Mouse (Mus musculus): ENCODE results near the gene Nsmce1. TPM values are rescaled to one million over a fixed set of nuclear protein-coding genes. Genes with fewer than 3 reads are reported as not detected.

Gene Nsmce1
- polyA plus RNA-seq, 1 experiment: 39.8 TPM

GRCm38 (mm10) chr7:125427492-125428090, 63.8 kb downstream of the Nsmce1 start:
- Histone ChIP-seq H3K27me3 (ENCODE audit: control insufficient read depth, insufficient read depth, low read length, poor library complexity, severe bottlenecking) (no peaks in the 10 kb centered on the region), H3K9ac (ENCODE audit: low read depth, poor library complexity, severe bottlenecking) (no peak overlapping the region), H3K27ac (ENCODE audit: insufficient read depth, low read length) (no peak overlapping the region), H3K4me3 (ENCODE audit: low read depth, low read length) (no peak overlapping the region), H3K36me3 (ENCODE audit: control insufficient read depth, insufficient read depth, low read length, poor library complexity, severe bottlenecking) (no peaks in the 10 kb centered on the region), H3K9me3 (replicated peaks; ENCODE audit: control insufficient read depth, insufficient read depth, low read length, poor library complexity, severe bottlenecking) (0 out of 2 replicates have a peak, but pooled peaks cover 3% of the 10 kb centered on the region), H3K4me1 (ENCODE audit: control insufficient read depth, insufficient read depth, low read length) (no peaks in the 10 kb centered on the region)
- TF ChIP-seq CTCF (IDR thresholded peaks at IDR 0.05; ENCODE audit: low read depth, low read length): no peak
- TF ChIP-seq EP300 (IDR thresholded peaks at IDR 0.05; ENCODE audit: insufficient read depth, low read depth, low read length): no peak
- no peak for TF ChIP-seq POLR2A (IDR thresholded peaks at IDR 0.05; ENCODE audit: insufficient read depth, low read length)

- H3K4me1 ChIP-seq (ENCODE audit: control insufficient read depth, insufficient read depth, low read length): no peaks in the 10 kb centered on the region
- H3K36me3 ChIP-seq (ENCODE audit: control insufficient read depth, insufficient read depth, low read length, poor library complexity, severe bottlenecking): no peaks in the 10 kb centered on the region
- H3K9ac ChIP-seq (ENCODE audit: low read depth, poor library complexity, severe bottlenecking): no peak overlapping the region
- H3K4me3 ChIP-seq (ENCODE audit: low read depth, low read length): no peak overlapping the region
- TF ChIP-seq POLR2A (IDR thresholded peaks at IDR 0.05; ENCODE audit: insufficient read depth, low read length) (no peak), CTCF (IDR thresholded peaks at IDR 0.05; ENCODE audit: low read depth, low read length) (no peak), EP300 (IDR thresholded peaks at IDR 0.05; ENCODE audit: insufficient read depth, low read depth, low read length) (no peak)
- no peaks in the 10 kb centered on the region for H3K9me3 ChIP-seq (replicated peaks; ENCODE audit: control insufficient read depth, insufficient read depth, low read length, poor library complexity, severe bottlenecking)
- no peak overlapping the region for H3K27ac ChIP-seq (ENCODE audit: insufficient read depth, low read length)
- H3K27me3 ChIP-seq (ENCODE audit: control insufficient read depth, insufficient read depth, low read length, poor library complexity, severe bottlenecking): no peaks in the 10 kb centered on the region
Measured at GRCm38 (mm10) chr7:125423056-125423455, 68.3 kb downstream of the Nsmce1 start.

GRCm38 (mm10) chr7:125421911-125422310, 69.5 kb downstream of the Nsmce1 start:
- H3K27ac ChIP-seq (ENCODE audit: insufficient read depth, low read length): no peak overlapping the region
- H3K9me3 ChIP-seq (replicated peaks; ENCODE audit: control insufficient read depth, insufficient read depth, low read length, poor library complexity, severe bottlenecking): no peaks in the 10 kb centered on the region
- no peaks in the 10 kb centered on the region for H3K36me3 ChIP-seq (ENCODE audit: control insufficient read depth, insufficient read depth, low read length, poor library complexity, severe bottlenecking)
- no peaks in the 10 kb centered on the region for H3K27me3 ChIP-seq (ENCODE audit: control insufficient read depth, insufficient read depth, low read length, poor library complexity, severe bottlenecking)
- H3K4me1 ChIP-seq (ENCODE audit: control insufficient read depth, insufficient read depth, low read length): peaks cover 2% of the 10 kb centered on the region
- TF ChIP-seq POLR2A (IDR thresholded peaks at IDR 0.05; ENCODE audit: insufficient read depth, low read length) (no peak), CTCF (IDR thresholded peaks at IDR 0.05; ENCODE audit: low read depth, low read length) (no peak), EP300 (IDR thresholded peaks at IDR 0.05; ENCODE audit: insufficient read depth, low read depth, low read length) (no peak)
- no peak overlapping the region for H3K9ac ChIP-seq (ENCODE audit: low read depth, poor library complexity, severe bottlenecking)
- no peak overlapping the region for H3K4me3 ChIP-seq (ENCODE audit: low read depth, low read length)

GRCm38 (mm10) chr7:125420190-125420589, 71.2 kb downstream of the Nsmce1 start:
- Histone ChIP-seq H3K9ac (ENCODE audit: low read depth, poor library complexity, severe bottlenecking) (no peak overlapping the region), H3K4me1 (ENCODE audit: control insufficient read depth, insufficient read depth, low read length) (peaks cover 5% of the 10 kb centered on the region), H3K27me3 (ENCODE audit: control insufficient read depth, insufficient read depth, low read length, poor library complexity, severe bottlenecking) (no peaks in the 10 kb centered on the region), H3K27ac (ENCODE audit: insufficient read depth, low read length) (no peak overlapping the region), H3K36me3 (ENCODE audit: control insufficient read depth, insufficient read depth, low read length, poor library complexity, severe bottlenecking) (no peaks in the 10 kb centered on the region), H3K9me3 (replicated peaks; ENCODE audit: control insufficient read depth, insufficient read depth, low read length, poor library complexity, severe bottlenecking) (no peaks in the 10 kb centered on the region), H3K4me3 (ENCODE audit: low read depth, low read length) (no peak overlapping the region)
- TF ChIP-seq POLR2A (IDR thresholded peaks at IDR 0.05; ENCODE audit: insufficient read depth, low read length) (no peak), EP300 (IDR thresholded peaks at IDR 0.05; ENCODE audit: insufficient read depth, low read depth, low read length) (no peak), CTCF (IDR thresholded peaks at IDR 0.05; ENCODE audit: low read depth, low read length) (peak; percentile 72)

GRCm38 (mm10) chr7:125418413-125418812, 73.0 kb downstream of the Nsmce1 start:
- Histone ChIP-seq H3K9ac (ENCODE audit: low read depth, poor library complexity, severe bottlenecking) (no peak overlapping the region), H3K4me1 (ENCODE audit: control insufficient read depth, insufficient read depth, low read length) (peaks cover 5% of the 10 kb centered on the region), H3K4me3 (ENCODE audit: low read depth, low read length) (no peak overlapping the region), H3K27ac (ENCODE audit: insufficient read depth, low read length) (peak overlapping the region; percentile 17; the same call in 1 of the 2 replicates), H3K36me3 (ENCODE audit: control insufficient read depth, insufficient read depth, low read length, poor library complexity, severe bottlenecking) (no peaks in the 10 kb centered on the region), H3K9me3 (replicated peaks; ENCODE audit: control insufficient read depth, insufficient read depth, low read length, poor library complexity, severe bottlenecking) (no peaks in the 10 kb centered on the region; the same call in 1 of the 2 replicates), H3K27me3 (ENCODE audit: control insufficient read depth, insufficient read depth, low read length, poor library complexity, severe bottlenecking) (no peaks in the 10 kb centered on the region)
- TF ChIP-seq EP300 (IDR thresholded peaks at IDR 0.05; ENCODE audit: insufficient read depth, low read depth, low read length) (peak; percentile 82), CTCF (IDR thresholded peaks at IDR 0.05; ENCODE audit: low read depth, low read length) (no peak), POLR2A (IDR thresholded peaks at IDR 0.05; ENCODE audit: insufficient read depth, low read length) (peak; percentile 20)

Other genes starting within 250 kb of the Nsmce1 start
- gene Kdm8, start 46.9 kb downstream of the Nsmce1 start, polyA plus RNA-seq (2011; ENCODE audit: insufficient read depth, insufficient read length, low read depth, missing spikeins): 4.4 and 6.3 TPM in 2 replicates
- gene Il4ra, start 60.5 kb upstream of the Nsmce1 start, polyA plus RNA-seq (2011; ENCODE audit: insufficient read depth, insufficient read length, low read depth, missing spikeins): 1.4 and 1.7 TPM in 2 replicates
- gene Il21r, start 111.8 kb upstream of the Nsmce1 start, polyA plus RNA-seq (2011; ENCODE audit: insufficient read depth, insufficient read length, low read depth, missing spikeins): not detected in 2 replicates
- gene Gtf3c1, start 216.2 kb upstream of the Nsmce1 start, polyA plus RNA-seq (2011; ENCODE audit: insufficient read depth, insufficient read length, low read depth, missing spikeins): 92.7 and 105 TPM in 2 replicates
- gene D430042O09Rik, start 216.3 kb upstream of the Nsmce1 start, polyA plus RNA-seq (2011; ENCODE audit: insufficient read depth, insufficient read length, low read depth, missing spikeins): 17.6 and 21.8 TPM in 2 replicates

Data from ES-Bruce4 (cell line).